Mouse (Mus musculus) liver, embryonic 14.5 days (tissue): Measurements from ENCODE around the gene Snrk.

Experiments used
- CTCF ChIP-seq: IDR thresholded peaks from 2 replicates; pipeline ENCODE4 v1.5.1; 2016; ENCODE audit warnings: antibody characterized with exemption, low read depth, control low read depth
- EP300 ChIP-seq: IDR thresholded peaks from 2 replicates; pipeline ENCODE4 v1.6.1; 2016; ENCODE audit warnings: antibody characterized with exemption, low read depth

DNA sequence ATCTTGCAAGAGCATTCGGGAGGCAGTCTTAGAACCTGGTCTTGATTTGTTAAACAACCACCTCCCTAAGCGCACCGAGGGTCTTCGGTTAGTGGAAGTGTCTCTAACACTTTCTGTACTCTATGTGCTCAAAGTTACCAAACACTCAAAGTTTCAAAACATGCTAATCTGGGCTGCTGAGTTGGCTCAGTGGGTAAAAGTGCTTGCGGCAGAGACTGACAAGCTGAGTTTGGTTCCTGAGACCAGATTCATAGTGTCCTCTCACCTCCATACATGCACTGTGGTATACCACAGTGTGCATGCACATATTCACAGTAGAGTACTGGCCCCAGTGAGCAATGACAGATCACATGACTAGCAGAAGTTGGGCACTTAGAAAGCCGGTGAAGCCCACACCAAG is 30.0 kb upstream of the Snrk start:
- no peak for TF ChIP-seq CTCF
- TF ChIP-seq EP300 = no peak
